Mouse (Mus musculus) mouse trophoblast stem cell (cell line): ENCODE results near the gene Cat.

ENCODE experiments used
- in situ Hi-C, 2 experiments: fragments of 300-500 bp; cut with MseI, MboI; formaldehyde crosslinking; loops; 2 replicates in 1 of 2; 3 replicates in 1 of 2; pipeline ENCODE4 v1.15.1; 2025

Cat gene

GRCm38 (mm10) chr2:103439710-103440109 is 45.2 kb downstream of the Cat start:
- in situ Hi-C loops: loop anchor here in 1 of 2 experiments (5.0 kb wide), 1 partner anchor 82 kb away; no protein-coding TSS in a partner anchor

- in situ Hi-C loops: loop anchor here in 1 of 2 experiments (5.0 kb wide), 1 partner anchor 82 kb away; no protein-coding TSS in a partner anchor
These were observed 45.8 kb downstream of the Cat start for GRCm38 (mm10) chr2:103439071-103439622.

- in situ Hi-C loops: loop anchor here in 1 of 2 experiments (5.0 kb wide), 1 partner anchor 79 kb away; no protein-coding TSS in a partner anchor
These were observed 48.4 kb downstream of the Cat start for GRCm38 (mm10) chr2:103436534-103436933.

DNA sequence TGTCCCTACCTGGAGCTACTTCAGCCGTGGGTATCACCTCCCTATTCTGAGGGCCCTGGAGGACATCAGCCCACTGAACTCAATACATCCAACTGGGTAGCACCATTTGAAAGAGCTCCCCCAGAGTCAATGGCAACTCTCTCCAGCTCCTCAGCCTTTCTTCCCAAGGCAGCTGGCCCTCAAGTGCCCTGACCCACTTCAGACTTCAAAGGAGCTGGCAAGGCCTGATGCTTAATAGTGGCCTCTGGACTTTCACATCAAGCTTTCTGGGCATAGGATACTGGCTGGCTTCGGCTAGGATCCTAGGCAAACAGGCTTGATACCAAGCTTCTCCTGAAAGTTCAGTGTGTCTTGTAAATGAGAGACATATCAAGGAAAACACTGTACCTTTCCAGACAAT is 49.9 kb downstream of the Cat start:
- in situ Hi-C loops: loop anchor here in 1 of 2 experiments (5.0 kb wide), 1 partner anchor 78 kb away; no protein-coding TSS in a partner anchor

DNA sequence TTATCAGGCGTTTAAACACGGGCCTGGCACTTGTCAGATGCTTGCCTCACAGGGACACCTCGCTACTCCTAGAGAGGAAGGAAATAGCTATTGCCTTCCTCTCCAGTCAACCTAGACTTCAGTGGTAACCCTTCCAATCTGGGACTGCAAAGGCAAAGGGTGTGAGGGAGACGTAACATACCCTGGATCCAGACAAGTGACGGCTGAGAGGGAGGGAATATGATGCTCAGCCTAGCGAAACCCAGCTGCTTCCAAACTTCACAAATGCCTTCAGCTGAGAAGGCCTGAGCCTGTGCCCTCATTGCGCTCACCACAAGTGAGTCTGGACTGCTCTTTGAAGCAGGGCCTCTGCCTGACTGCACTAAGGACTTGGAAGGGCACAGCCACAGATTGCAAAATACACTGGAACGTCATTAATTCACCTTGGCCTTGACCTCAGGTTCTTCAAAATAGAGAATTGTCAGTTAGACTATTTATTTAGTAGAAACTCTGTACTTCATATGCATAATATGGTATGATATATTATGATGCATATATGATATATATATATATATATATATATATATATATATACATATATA is 52.2 kb downstream of the Cat start:
- in situ Hi-C loops: no loop called here

DNA sequence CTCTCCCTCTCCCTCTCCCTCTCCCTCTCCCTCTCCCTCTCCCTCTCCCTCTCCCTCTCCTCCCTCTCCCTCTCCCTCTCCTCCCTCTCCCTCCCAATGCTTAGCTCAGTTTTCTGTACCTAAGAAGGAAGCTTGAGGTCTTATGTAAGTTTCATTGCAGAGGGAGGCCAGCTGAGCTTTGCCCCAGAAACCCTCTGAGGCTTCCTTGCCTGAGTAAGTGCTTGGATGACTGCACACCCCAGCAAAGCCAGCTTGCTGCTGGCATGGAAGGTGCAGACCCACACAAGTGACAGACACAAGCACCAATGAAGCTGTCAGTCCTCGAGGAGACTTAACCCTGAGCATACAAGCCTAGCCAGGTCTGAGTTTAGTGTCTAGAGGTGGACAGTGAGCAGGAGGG is 54.2 kb downstream of the Cat start:
- in situ Hi-C loops: no loop called here

- in situ Hi-C loops: loop anchor here in 1 of 2 experiments (10.0 kb wide), 1 partner anchor 334 kb away; no protein-coding TSS in a partner anchor
These were observed 56.6 kb downstream of the Cat start for GRCm38 (mm10) chr2:103428356-103428755.

DNA sequence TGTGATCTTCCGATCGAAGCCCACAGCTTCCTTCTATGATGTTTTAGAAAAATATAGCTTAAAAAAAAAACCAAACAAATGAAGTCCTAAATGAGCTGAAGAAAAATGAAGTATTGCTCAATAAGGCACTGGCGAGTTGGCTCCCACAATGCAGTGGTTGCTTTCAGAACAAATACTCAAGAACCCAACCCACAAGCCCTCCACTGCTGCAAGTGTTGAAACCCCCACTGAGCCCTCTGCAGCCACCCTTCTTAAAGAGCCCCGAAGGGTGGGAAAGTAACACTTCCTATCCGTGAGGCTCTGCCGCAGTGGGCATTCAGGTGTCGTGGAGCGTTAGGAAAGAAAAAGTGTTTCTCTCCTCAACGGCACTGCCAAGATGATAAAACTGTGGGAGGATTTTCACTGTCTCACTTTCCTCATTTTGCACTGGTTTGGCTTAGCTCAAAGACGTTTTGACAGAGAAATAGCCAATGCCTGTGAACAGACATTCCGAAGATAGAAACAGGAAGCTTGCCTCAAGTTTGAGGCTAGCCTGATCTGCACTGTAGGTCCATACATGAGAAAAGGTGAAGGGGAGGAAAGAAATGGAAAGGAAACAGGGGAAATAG is 59.4 kb downstream of the Cat start:
- in situ Hi-C loops: loop anchor here in 1 of 2 experiments (10.0 kb wide), 1 partner anchor 331 kb away; no protein-coding TSS in a partner anchor

GRCm38 (mm10) chr2:103424349-103425026 is 60.5 kb downstream of the Cat start:
- in situ Hi-C loops: loop anchor here in 1 of 2 experiments (10.0 kb wide), 1 partner anchor 330 kb away; no protein-coding TSS in a partner anchor

DNA sequence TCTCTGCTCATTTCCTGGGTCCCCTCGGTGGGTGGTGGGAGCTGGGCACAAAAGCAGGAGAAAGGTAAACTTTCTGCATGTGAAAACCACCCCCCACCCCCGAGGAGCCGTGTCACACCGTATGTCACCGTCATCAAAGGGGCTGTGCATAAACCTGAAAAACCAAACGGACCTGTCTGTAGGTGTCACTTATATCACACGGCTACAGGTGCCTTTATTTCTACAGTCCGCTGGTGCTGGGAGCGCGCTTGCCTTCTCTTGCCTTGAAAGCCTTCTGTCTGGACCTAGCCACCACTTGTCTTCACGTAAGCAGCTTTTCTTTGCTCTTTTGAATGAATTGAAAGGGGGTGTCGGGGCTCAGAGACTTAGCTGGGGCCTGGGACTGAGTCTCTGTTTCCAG is 61.1 kb downstream of the Cat start:
- in situ Hi-C loops: loop anchor here in 1 of 2 experiments (10.0 kb wide), 1 partner anchor 329 kb away; no protein-coding TSS in a partner anchor

- in situ Hi-C loops: loop anchor here in 1 of 2 experiments (10.0 kb wide), 1 partner anchor 326 kb away; no protein-coding TSS in a partner anchor
These were observed 64.1 kb downstream of the Cat start for GRCm38 (mm10) chr2:103420650-103421507.

DNA sequence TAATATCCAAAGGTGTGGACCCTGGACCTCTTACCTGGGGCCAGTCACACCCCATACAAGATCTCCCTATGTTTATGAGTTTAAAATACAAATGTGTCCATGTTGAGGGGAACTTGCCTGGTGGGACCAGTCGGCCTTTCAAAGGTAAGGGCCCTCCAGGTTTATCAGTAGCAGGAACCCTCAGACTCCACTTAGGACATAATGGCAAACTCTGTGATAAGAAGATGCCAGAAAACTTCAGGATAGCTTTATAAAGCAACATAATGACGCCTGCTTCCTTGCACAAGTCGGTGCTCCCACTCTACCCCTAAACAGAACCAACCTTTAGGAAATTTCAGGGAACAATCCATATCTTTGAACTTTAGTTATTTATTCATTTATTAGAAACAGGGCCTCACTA is 69.2 kb downstream of the Cat start:
- in situ Hi-C loops: no loop called here

DNA sequence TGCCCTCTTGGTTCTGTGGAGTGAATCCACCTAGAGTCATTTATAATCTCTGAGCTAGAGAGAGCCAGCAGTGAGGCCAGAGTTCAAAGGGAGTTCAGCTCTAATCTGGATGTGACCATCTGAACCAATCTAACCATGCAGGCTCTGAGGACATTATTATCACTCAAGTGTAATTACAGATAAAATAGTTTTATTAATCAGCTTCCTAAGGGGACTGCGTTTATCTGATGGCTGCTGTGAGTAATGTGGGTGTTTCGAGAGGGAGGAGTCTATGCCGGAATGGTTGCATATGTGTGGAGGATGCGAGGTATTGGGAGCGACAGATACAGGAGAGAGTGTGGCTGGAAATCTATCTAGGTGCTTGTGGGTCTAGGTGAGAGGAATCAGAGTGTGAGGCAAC is 71.6 kb downstream of the Cat start:
- in situ Hi-C loops: no loop called here

GRCm38 (mm10) chr2:103411816-103412215 is 73.1 kb downstream of the Cat start:
- in situ Hi-C loops: no loop called here

- in situ Hi-C loops: no loop called here
These were observed 73.6 kb downstream of the Cat start, which contains the start of gene Elf5 for GRCm38 (mm10) chr2:103411348-103411747. Elf5 (plus strand) TSS chr2:103411688.

- in situ Hi-C loops: no loop called here
These were observed 78.7 kb downstream of the Cat start for GRCm38 (mm10) chr2:103406239-103406638.
